Mouse (Mus musculus) c-Kit-positive CD71-negative TER-119-negative erythroid progenitor cells, embryonic 14.5 days (primary cell): ENCODE results near the gene Acadvl.
"Not testable (repeated sequence)": the region's sequence is repeated elsewhere in the genome, so short reads cannot be mapped to it uniquely, and the experiment has no call there.

Experiments
- DNase-seq: peaks from one replicate; pipeline ENCODE4 v3.0.0-alpha.2; 2013; ENCODE audit warnings: low read depth

Acadvl gene

DNA sequence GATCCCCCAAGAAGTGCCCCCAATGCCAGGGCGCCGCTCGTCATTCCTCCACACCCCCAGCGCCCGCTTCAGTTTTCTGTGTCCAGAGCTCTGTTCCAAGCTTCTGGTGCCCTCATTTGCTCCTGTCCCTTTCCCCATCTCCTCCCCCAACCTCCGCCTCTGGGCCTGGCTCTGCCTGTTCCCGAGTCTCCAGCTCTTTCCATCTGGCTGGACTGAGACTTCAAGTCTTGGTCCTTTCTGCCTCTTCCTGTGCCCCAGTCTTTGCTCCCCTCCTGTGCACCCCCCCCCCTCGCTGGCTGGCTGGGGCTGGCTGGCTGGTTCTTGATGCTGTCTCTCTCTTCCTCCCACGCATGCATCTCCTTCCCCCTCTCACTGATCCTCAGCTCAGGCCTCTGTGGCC, 12.2 kb upstream of the Acadvl start:
- no peak for DNase-seq

DNA sequence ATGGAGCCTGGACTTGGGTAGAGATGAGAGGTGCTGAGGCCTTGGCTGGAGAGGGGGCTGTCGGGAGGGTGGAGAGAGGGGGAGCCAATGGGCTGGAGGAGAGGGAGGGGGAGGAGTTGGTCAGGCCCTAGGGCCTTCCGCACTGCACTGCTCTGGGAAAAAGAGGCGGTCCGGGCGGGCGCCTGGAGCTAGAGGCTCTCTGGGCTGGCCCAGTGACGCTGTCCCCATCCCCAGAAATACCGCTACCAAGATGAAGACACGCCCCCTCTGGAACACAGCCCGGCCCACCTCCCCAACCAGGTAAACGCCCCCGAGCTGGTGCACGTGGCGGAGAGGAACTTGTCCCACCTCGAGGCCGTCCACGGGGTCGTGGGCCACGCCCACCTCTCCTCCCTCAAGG, 11.5 kb upstream of the Acadvl start:
- no peak for DNase-seq

DNA sequence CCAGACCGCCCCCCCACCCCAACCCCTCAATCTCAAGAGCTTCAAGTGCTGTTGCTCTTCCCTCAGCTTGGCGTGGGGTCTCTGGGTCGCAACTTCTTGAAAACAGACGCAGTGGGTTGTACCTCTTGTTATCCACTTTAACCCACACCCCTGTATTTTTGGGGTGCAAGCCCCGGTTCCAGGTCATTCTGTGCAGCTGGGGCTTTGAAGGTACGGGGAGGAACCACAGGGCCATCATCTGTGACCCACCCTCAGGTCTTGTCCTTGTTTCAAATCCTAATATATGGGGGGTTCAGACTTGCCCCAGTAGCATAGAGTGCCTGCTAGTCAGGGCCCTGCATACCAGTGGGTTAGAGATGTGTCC, 8.9 kb upstream of the Acadvl start:
- no peak for DNase-seq

DNA sequence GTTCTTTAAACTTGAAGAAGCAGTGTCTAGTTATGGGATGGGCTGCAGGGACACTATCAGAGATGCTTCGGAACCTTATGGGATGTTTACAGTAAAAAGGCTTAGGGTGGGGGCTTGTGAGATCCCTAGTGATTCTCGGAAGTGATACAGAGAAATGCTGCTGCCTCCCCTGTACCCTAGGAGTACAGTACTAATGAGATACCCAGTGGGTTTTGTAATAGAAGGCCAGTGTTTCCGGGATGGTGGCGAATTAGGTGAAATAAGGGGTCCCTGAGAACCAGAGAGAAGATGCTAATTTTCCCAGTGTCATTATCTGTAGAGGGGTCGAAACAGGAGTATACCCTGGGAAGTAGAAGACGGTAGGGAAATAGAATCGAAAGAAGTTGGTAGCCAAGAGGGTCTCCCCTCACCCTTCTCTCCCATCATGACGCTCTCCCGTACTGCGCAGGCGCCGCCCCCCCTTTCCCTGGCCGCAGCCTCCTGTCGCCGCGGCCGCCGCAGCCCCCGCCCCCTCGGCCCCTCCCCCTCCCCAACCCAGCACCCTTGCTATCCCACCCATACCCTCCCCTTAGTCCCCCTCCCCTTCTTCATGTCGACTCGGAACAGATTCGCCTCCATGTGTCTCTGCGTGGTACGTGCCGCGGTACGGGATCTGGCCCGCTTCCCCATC, 8.4 kb upstream of the Acadvl start:
- DNase-seq = no peak

DNA sequence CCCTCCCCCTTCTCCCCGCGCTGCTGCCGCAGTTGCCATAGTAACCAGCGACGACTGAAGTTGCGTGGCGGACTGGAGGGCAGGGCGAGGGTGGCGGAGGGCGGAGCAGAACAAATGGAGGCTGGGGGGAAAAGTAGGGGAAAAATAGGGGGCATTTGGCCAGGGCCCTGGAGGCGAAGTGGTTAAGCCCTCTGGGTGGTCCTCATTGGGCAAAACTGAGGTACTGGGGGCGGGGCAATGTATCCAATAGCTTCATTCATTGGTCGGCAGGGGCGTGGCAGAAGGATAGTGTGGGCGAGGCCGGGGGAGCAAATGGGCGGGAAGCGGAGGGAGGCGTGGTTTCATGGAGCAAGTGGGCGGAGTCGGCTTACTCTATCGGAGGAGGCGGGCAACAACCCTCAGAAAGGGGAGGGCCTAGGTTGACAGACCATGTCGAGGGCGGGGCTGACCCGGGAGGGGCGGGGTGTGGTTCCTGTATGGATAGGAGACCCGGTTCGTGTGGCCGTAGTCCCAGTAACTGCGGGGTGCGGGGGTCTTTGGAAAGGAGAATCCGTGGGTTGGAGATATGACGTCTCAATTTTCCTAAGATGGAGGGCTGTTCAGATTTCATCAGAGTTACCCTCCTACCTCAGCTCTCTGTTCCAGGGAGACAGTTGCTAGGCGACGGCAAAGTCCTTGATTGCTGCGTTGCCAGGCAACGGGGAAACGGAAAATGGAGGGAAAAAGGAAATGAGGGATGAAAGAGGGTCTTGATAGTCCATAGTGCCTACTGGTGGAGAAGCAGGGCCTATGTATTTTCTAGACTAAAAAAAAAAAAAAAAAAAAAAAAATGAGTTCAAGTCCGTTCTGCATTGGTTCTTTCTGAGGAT, 6.3 kb upstream of the Acadvl start:
- DNase-seq = peak; percentile 99

DNA sequence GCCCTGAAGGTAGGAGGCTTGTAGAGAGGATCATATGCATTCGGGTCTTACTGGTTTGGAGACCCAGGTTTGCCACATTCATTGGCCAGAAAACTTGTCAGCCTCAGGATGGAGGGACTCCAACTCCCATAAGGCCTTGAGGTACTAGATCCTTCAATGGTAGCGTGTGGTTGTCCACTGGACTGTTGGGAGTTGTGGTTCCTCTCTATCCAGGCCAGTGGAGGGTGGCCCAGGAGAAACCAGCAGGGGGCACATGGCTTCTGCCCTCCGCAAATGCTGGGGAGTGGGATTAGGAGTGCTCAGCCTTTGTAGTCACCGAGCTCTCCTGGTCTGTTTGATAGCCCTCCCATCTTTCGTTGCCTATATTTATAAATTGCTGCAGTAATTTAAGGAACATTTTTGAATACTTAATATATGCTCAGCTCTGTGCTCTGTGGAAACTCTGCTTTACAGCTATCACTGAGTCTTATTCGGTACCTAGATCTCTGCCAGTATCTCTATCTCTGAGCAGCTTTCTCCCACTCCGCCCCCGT, 5.6 kb upstream of the Acadvl start:
- DNase-seq = no peak

DNA sequence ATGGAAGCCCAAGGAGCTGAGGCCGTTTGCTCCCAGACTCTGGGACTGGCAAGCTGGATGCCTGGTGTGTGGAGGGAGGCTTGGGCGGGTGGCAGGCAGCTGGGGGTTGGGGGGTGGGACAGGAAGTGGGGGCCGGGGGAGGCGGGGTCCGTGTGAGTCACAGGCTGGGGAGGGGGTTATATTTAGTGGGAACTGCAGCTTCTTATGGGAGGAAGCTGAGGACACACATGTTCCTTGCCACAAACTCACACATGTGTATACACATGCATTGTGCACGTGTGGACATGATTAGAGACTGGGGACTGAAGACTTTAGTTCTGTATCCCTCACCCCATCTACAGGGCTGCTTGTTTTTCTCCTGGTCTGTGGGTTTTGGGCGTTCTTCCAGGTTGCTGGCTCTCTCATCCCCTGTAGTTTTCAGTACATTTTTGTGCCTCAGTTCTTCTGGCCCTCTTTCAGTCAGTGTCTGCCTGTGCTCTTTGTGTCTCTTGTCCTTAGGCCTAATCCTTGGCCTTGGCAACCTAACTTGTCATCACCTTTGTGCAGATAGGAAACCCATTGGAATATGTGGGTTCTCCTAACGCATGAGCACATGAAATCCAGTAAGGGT, 4.9 kb upstream of the Acadvl start:
- no peak for DNase-seq

DNA sequence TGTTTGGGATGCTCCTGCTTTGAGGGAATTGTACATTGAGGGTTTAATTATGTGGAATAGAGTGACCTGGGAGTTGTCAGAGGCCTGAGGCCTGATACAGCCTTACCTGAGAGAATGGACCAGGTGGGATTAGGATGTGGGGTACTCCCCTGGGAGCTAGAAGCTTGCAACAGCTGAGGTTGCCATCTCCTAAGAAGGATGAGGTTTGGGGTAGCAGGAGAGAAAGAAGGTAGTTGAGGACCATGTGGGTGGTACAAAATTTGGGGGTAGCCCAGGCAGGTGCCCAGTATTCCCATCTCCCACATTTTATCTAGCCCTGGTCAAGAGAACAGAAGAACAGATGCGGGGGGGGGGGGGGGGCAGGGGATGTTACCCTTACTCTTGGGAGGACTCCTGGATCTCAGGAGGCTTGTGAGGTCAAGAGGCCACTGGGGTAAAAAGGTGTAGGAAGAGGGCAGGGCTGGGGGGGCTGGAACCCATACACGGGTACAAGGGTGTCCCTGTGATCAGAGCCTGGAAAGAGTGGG, 4.3 kb upstream of the Acadvl start:
- DNase-seq = no peak

DNA sequence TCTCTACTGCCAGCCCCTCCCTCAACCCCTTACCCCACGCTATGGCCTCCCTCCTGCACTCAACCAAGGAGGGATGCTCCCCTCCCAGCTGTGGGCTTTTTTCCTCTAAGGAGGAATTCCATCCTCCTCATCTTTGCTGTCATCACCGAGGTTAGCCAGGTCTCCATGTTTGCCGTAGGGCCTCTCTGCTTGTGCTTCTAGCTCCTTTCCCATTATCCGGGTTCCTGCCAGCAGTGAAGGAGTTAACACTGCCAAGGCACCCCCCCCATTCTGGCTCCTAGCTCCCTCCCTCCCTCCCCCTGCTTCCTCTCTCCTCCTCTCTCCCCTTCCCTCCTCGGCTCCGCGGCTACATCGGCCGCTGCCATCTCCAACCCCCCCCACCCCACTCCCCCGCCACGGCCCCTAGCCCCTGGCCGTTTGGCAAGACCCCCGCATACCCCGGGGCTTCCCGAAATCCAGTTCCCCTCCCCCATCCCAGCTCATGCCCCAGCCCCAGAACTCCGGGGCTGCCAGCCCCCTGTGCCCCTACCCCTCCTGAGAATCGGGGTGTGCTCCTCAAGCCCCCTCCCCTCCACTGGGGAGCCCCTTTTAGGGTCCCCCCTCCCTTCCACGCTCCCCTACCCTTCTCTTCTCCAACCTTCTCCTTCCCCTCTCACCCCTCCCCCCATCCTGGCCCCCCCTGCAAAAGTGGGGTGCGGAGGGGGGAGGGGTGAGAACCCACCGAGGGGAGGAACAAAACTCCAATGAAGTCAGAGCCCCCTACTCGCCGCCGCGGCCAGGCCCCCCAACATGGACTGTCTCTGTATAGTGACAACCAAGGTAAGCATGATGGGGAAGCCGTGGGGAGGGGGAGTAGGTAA, 3.1 kb upstream of the Acadvl start:
- DNase-seq = no peak

DNA sequence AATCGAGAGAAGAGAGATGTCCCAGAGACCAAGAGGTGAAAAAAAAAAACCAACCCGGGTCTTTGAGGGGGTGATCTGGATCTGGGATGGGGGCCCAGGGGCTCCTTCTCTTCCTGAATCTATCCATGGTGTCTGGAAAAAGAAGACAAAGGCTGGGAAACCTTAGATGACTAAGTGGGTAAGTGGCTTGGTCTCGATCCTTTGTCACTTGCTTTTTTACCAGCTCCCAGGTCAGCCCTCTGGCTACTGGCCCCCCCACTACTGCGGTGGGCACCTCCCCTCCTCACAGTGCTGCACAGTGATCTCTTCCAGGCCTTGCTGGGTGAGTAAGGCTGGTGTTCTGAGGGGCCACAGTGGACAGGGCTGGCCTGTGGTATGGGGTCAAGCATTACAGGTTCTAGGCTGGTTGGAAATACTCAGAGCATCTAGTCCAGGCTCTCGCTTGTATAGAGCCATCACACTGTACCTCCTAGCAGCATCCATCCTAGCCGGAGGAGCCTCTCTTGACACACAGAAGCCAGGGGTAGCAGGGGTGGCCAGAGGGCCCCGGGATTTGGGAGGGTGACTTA, 2.1 kb upstream of the Acadvl start:
- DNase-seq = no peak

DNA sequence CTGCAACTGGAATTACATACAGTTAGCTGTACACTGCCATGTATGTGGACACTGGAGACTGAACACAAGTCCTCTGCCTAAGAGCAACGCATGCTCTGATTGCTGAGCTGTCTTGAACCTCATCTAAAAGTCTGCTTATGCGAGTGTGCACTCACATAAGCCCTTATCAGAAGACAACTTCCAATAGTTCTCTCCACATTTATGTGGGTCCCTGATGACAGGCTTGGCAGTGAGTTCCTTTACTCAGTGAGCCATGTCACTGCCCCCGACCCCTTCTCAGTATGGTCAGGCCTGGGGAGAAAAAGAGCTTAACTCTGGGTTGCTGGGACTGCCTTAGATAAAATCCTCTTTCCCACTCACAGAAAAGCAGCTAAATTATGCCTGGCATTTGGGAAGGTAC, 1.5 kb upstream of the Acadvl start, which contains the start of gene Dlg4:
Gene Dlg4, plus strand, starts transcription at position 274 of the 400 bp plus-strand sequence.
- no peak for DNase-seq

DNA sequence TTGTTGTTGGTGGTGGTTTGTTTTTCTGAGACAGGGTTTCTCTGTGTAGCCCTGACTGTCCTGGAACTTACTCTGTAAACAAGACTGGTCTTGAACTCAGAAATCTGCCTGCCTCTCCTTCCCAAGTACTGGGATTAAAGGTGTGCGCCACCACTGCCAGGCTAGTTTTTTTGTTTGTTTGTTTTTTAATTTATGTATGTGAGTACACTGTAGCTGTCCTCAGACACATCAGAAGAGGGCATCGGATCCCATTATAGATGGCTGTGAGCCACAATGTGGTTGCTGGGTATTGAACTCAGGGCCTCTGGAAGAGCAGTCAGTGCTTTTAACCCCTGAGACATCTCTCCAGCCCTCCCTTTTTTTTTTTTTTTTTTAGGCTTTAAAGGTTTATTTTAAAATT, 966 bp upstream of the Acadvl start:
- not testable (repeated sequence) for DNase-seq

DNA sequence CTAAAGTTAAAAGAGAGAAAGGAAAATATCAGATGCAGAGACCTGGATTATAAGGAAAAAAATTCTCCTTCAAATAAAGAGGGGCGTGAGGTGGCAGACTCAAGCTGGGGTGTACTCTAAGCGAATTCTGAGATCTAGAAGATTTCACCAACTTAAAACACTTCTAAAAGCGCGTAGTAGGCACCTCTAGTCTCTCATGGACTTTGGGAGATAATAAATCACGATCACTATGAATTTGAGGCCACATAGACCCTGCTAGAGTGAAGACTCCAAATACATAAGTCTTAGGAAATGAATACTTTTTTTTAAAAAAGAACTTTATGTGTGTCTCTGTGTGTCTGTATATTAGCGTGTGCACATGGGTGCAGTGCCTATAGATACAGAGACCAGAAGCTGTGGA, 466 bp upstream of the Acadvl start:
- no peak for DNase-seq

DNA sequence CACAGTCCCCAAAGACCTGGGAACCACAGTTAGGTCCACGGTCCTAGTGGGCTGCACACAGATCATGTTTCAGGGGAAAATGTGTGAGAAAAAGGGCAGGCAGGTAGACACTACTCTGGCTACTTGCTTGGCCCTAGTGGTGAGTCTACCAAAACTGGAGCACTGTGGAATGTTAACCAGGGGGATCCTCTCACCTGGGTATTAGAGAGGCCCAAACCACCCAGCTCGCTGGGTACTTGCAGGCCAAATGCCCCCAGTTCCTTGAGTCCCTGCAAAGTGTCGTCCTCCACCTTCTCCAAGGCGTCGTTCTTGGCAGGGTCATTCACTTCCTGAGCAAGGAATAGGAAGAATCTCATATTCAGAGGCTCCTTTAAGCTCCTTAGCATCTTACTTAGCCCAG, 1.2 kb downstream of the Acadvl start:
- no peak for DNase-seq

DNA sequence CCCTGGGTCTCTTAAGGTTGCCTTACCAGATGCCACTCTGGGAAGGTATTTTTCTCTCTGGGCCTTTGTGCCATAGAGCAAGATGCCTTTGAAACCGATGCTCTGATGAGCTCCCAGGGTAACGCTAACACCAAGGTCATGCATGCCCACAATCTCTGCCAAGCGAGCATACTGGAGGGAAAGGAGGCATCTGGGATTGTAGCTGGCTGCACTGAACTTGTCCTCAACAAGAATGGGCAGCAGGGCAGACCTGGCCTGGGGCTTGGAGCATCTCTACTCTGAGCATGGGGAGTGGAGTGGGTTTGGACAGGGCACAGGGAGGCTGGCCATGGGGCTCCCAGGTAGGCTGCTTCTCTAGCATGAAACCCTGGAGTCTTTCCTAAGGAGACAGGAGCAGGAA, 1.8 kb downstream of the Acadvl start:
- no peak for DNase-seq

DNA sequence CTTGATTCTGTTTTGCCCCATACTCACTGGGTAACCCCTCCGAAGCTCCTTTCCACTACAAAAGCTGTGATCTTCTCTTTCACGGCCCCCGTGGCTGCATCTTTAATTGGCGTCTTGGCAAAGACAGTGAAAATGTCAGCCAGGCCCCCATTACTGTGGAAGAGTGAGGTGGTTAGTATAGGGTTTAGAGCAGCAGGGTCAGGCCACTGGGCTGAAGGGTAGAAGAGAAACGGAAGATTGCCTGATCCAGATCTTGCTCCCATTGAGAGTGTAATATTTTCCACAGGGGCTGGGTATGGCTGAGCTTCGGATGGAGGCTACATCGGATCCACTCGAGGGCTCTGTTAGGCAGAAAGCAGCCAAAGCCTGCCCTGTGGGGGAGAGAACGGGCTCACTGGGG, 2.3 kb downstream of the Acadvl start:
- DNase-seq = no peak

DNA sequence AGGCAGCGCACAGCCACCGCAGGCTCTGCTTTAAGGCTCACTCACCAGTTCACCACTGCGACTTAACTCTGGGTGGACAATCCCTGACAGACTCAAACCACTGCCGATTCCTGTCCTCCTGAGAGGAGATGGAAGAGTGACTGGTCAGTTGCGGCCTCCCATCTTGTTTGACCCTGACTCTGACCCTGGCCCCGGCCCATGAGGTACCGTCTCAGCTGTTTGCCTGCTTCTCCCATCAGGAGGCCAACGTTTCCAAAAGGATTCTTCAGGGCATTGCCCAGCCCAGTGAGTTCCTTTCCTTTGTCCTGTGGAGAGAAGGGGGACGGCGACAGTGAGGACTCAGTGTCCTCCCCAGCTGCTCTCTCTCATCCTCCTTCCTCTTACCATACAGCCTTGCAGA, 4.2 kb downstream of the Acadvl start:
- no peak for DNase-seq

DNA sequence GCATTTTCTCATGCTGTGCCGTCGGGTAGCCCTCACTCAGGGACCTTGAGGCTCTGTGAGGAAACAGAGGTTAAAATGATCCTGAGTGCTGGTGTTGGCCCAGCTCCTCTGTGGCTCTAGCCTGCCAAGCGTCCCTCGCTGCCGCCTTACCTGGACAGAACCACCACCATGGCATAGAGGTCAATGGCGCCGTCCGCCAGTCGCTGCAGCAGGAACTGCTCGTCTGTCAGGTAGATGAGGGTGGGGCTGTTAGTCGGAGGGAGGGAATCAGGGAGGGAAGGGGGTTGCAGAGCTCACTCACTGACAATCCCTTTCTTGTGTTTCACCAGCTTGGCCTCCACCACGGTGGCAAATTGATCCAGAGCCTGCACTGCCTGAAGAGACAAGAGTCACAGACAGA, 4.7 kb downstream of the Acadvl start:
- no peak for DNase-seq

DNA sequence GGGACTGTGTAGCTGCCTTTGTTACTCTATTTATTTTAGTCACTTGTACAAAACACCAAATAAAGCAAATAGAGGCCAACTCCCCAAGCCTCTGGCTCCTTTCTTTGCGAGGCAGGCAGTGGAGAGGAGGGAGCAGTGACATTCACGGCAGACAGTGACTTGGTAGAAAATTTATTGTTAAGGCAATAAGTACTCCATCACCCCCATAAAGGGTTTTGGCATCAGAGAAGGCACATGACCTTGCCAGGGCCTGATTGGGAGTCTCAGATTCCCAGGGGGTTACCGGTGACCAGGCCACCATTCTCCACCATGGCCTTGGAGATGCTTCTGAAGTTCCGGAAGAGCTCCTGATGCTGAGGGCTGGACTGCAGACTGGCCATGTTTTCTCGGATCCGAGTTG, 5.2 kb downstream of the Acadvl start:
- no peak for DNase-seq

DNA sequence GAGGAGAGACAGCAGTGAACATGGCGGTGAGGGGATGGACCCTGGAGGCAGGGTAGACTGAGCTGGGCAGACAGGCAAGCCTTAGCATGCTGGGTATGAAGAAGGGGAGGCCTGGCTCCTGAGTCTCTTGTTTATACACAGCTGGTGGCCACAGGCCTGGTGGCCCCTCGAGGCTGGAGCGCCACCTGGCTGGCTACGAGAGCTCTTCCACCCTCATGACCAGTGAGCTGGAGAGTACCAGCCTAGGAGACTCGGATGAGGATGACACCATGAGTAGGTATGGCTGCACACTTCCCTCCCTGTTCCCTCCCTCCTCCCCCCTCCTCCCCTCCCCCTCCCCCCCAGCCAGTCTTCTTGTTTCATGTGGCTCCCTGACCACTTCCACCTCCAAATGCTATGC, 9.7 kb downstream of the Acadvl start:
- no peak for DNase-seq

DNA sequence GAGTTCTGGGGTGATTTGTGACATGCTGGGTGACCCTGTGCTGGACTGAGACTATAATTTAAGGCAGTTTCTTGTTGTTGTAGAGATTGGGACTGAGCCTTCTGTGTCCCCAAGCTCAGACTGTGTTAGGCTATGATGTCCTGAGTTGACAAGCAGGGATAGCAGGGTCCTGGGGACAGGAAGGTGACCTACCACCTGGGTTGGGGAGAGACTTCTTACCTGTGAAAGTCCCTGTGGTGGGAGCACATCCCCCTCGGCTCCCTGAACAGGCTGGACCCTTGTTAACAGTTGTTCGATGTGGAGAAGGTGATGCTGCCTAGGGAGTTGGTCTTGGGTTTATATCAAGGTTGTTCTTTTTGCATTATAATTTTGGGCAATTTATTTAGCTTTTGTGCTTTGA, 12.7 kb downstream of the Acadvl start:
- no peak for DNase-seq

DNA sequence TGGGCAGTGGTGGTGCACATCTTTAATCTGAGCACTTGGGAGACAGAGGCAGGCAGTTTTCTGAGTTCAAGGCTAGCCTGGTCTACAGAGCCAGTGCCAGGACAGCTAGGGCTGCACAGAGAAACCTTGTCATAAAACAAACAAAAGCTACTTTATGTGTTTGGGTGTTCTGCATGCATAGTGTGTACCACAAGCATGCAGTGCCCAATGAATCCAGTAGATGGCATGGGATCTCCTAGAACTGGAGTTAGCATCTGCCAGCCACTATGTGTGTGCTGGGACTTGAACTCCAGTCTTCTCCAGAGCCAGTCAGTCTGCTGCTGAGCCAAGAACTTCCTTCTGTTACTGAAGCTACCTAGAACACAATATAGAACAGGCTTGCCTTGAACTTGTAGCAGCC, 13.3 kb downstream of the Acadvl start:
- no peak for DNase-seq
